Mouse (Mus musculus): ENCODE data around the gene Palld. TPM values are rescaled to one million over a fixed set of nuclear protein-coding genes. Genes with fewer than 3 reads are reported as not detected.

Gene Palld
- polyA plus RNA-seq, 1 experiment from 2014 or later: 17.3 TPM

- H3K4me1 ChIP-seq (replicated peaks; ENCODE audit: control insufficient read depth, insufficient read depth, low read length): no peaks in the 10 kb centered on the region
- DNase-seq (ENCODE audit: low spot score): no peak
Measured at GRCm38 (mm10) chr8:61572697-61573096, 329.8 kb downstream of the Palld start.

GRCm38 (mm10) chr8:61570637-61571036 lies 331.9 kb downstream of the Palld start:
- Histone ChIP-seq H3K4me1 (replicated peaks; ENCODE audit: control insufficient read depth, insufficient read depth, low read length) (no peaks in the 10 kb centered on the region), H3K27ac (no peak overlapping the region), H3K9ac (no peak overlapping the region), H3K36me3 (replicated peaks; ENCODE audit: control insufficient read depth, insufficient read depth) (no peaks in the 10 kb centered on the region), H3K9me3 (ENCODE audit: control insufficient read depth, low read length) (no peaks in the 10 kb centered on the region), H3K4me2 (replicated peaks) (no peak overlapping the region), H3K4me3 (replicated peaks; ENCODE audit: low read length) (no peak overlapping the region), H3K27me3 (ENCODE audit: control insufficient read depth, insufficient read depth, low read length) (no peaks in the 10 kb centered on the region)
- no peak for ATAC-seq (ENCODE audit: low FRiP score)
- WGBS: 95% methylated on average over 2 of the region's 2 CpGs
- DNase-seq (ENCODE audit: low spot score): no peak

More at GRCm38 (mm10) chr8:61572697-61573096, 329.8 kb downstream of the Palld start:
- H3K27ac ChIP-seq: no peak overlapping the region
- no peak overlapping the region for H3K4me2 ChIP-seq (replicated peaks)
- no peak overlapping the region for H3K9ac ChIP-seq
- H3K27me3 ChIP-seq (ENCODE audit: control insufficient read depth, insufficient read depth, low read length): no peaks in the 10 kb centered on the region
- ATAC-seq (ENCODE audit: low FRiP score): no peak
- no peak overlapping the region for H3K4me3 ChIP-seq (replicated peaks; ENCODE audit: low read length)
- WGBS: 93% methylated on average over 6 of the region's 6 CpGs
- H3K9me3 ChIP-seq (ENCODE audit: control insufficient read depth, low read length): no peaks in the 10 kb centered on the region
- no peaks in the 10 kb centered on the region for H3K36me3 ChIP-seq (replicated peaks; ENCODE audit: control insufficient read depth, insufficient read depth)

GRCm38 (mm10) chr8:61569721-61570120 lies 332.8 kb downstream of the Palld start:
- Histone ChIP-seq H3K36me3 (replicated peaks; ENCODE audit: control insufficient read depth, insufficient read depth) (no peaks in the 10 kb centered on the region), H3K27me3 (ENCODE audit: control insufficient read depth, insufficient read depth, low read length) (no peaks in the 10 kb centered on the region), H3K4me1 (replicated peaks; ENCODE audit: control insufficient read depth, insufficient read depth, low read length) (no peaks in the 10 kb centered on the region), H3K9me3 (ENCODE audit: control insufficient read depth, low read length) (no peaks in the 10 kb centered on the region), H3K9ac (no peak overlapping the region), H3K27ac (no peak overlapping the region), H3K4me2 (replicated peaks) (no peak overlapping the region), H3K4me3 (replicated peaks; ENCODE audit: low read length) (no peak overlapping the region)
- ATAC-seq (ENCODE audit: low FRiP score): no peak
- DNase-seq (ENCODE audit: low spot score): no peak
- WGBS: 61% methylated on average over 4 of the region's 4 CpGs

GRCm38 (mm10) chr8:61569211-61569610 lies 333.3 kb downstream of the Palld start:
- no peak overlapping the region for H3K9ac ChIP-seq
- H3K27ac ChIP-seq: no peak overlapping the region
- H3K36me3 ChIP-seq (replicated peaks; ENCODE audit: control insufficient read depth, insufficient read depth): no peaks in the 10 kb centered on the region
- H3K9me3 ChIP-seq (ENCODE audit: control insufficient read depth, low read length): no peaks in the 10 kb centered on the region
- H3K4me2 ChIP-seq (replicated peaks): no peak overlapping the region
- H3K4me1 ChIP-seq (replicated peaks; ENCODE audit: control insufficient read depth, insufficient read depth, low read length): no peaks in the 10 kb centered on the region
- ATAC-seq (ENCODE audit: low FRiP score) (no peak), DNase-seq (ENCODE audit: low spot score) (no peak)
- no peak overlapping the region for H3K4me3 ChIP-seq (replicated peaks; ENCODE audit: low read length)
- H3K27me3 ChIP-seq (ENCODE audit: control insufficient read depth, insufficient read depth, low read length): no peaks in the 10 kb centered on the region

- H3K9ac ChIP-seq: no peak overlapping the region
- H3K4me1 ChIP-seq (replicated peaks; ENCODE audit: control insufficient read depth, insufficient read depth, low read length): no peaks in the 10 kb centered on the region
- no peak overlapping the region for H3K4me2 ChIP-seq (replicated peaks)
- no peak overlapping the region for H3K27ac ChIP-seq
- WGBS: 76% methylated on average over 4 of the region's 4 CpGs
- ATAC-seq (ENCODE audit: low FRiP score) (no peak), DNase-seq (ENCODE audit: low spot score) (no peak)
- H3K36me3 ChIP-seq (replicated peaks; ENCODE audit: control insufficient read depth, insufficient read depth): no peaks in the 10 kb centered on the region
- H3K9me3 ChIP-seq (ENCODE audit: control insufficient read depth, low read length): no peaks in the 10 kb centered on the region
- H3K4me3 ChIP-seq (replicated peaks; ENCODE audit: low read length): no peak overlapping the region
- H3K27me3 ChIP-seq (ENCODE audit: control insufficient read depth, insufficient read depth, low read length): no peaks in the 10 kb centered on the region
Measured at GRCm38 (mm10) chr8:61563378-61563777, 339.1 kb downstream of the Palld start.

- WGBS: 87% methylated on average over 4 of the region's 4 CpGs
- Histone ChIP-seq H3K4me2 (replicated peaks) (no peak overlapping the region), H3K9me3 (ENCODE audit: control insufficient read depth, low read length) (no peaks in the 10 kb centered on the region), H3K36me3 (replicated peaks; ENCODE audit: control insufficient read depth, insufficient read depth) (no peaks in the 10 kb centered on the region), H3K4me1 (replicated peaks; ENCODE audit: control insufficient read depth, insufficient read depth, low read length) (no peaks in the 10 kb centered on the region), H3K27me3 (ENCODE audit: control insufficient read depth, insufficient read depth, low read length) (no peaks in the 10 kb centered on the region), H3K4me3 (replicated peaks; ENCODE audit: low read length) (no peak overlapping the region), H3K27ac (no peak overlapping the region), H3K9ac (no peak overlapping the region)
- DNase-seq (ENCODE audit: low spot score) (no peak), ATAC-seq (ENCODE audit: low FRiP score) (no peak)
Measured at GRCm38 (mm10) chr8:61562626-61563025, 339.9 kb downstream of the Palld start.

GRCm38 (mm10) chr8:61561220-61561619 lies 341.3 kb downstream of the Palld start:
- H3K27me3 ChIP-seq (ENCODE audit: control insufficient read depth, insufficient read depth, low read length): no peaks in the 10 kb centered on the region
- H3K9ac ChIP-seq: no peak overlapping the region
- H3K9me3 ChIP-seq (ENCODE audit: control insufficient read depth, low read length): no peaks in the 10 kb centered on the region
- no peaks in the 10 kb centered on the region for H3K36me3 ChIP-seq (replicated peaks; ENCODE audit: control insufficient read depth, insufficient read depth)
- no peak for ATAC-seq (ENCODE audit: low FRiP score)
- H3K4me2 ChIP-seq (replicated peaks): no peak overlapping the region
- DNase-seq (ENCODE audit: low spot score): no peak
- H3K4me1 ChIP-seq (replicated peaks; ENCODE audit: control insufficient read depth, insufficient read depth, low read length): 0 out of 2 replicates have a peak, but pooled peaks cover under 1% of the 10 kb centered on the region
- no peak overlapping the region for H3K4me3 ChIP-seq (replicated peaks; ENCODE audit: low read length)
- WGBS: 97% methylated on average over 5 of the region's 5 CpGs
- H3K27ac ChIP-seq: no peak overlapping the region

- Histone ChIP-seq H3K27me3 (ENCODE audit: control insufficient read depth, insufficient read depth, low read length) (no peaks in the 10 kb centered on the region), H3K9me3 (ENCODE audit: control insufficient read depth, low read length) (no peaks in the 10 kb centered on the region), H3K27ac (no peak overlapping the region), H3K4me3 (replicated peaks; ENCODE audit: low read length) (no peak overlapping the region), H3K9ac (no peak overlapping the region), H3K4me2 (replicated peaks) (no peak overlapping the region), H3K36me3 (replicated peaks; ENCODE audit: control insufficient read depth, insufficient read depth) (no peaks in the 10 kb centered on the region), H3K4me1 (replicated peaks; ENCODE audit: control insufficient read depth, insufficient read depth, low read length) (0 out of 2 replicates have a peak, but pooled peaks cover 3% of the 10 kb centered on the region)
- ATAC-seq (ENCODE audit: low FRiP score) (no peak), DNase-seq (ENCODE audit: low spot score) (no peak)
- 92% methylated on average over 4 of the region's 4 CpGs for WGBS
Measured at GRCm38 (mm10) chr8:61559979-61560378, 342.5 kb downstream of the Palld start.

GRCm38 (mm10) chr8:61559450-61559849 lies 343.0 kb downstream of the Palld start:
- no peak overlapping the region for H3K4me3 ChIP-seq (replicated peaks; ENCODE audit: low read length)
- 81% methylated on average over 5 of the region's 5 CpGs for WGBS
- H3K4me1 ChIP-seq (replicated peaks; ENCODE audit: control insufficient read depth, insufficient read depth, low read length): 0 out of 2 replicates have a peak, but pooled peaks cover 3% of the 10 kb centered on the region
- H3K4me2 ChIP-seq (replicated peaks): no peak overlapping the region
- no peaks in the 10 kb centered on the region for H3K27me3 ChIP-seq (ENCODE audit: control insufficient read depth, insufficient read depth, low read length)
- DNase-seq (ENCODE audit: low spot score) (no peak), ATAC-seq (ENCODE audit: low FRiP score) (no peak)
- no peak overlapping the region for H3K9ac ChIP-seq
- no peaks in the 10 kb centered on the region for H3K36me3 ChIP-seq (replicated peaks; ENCODE audit: control insufficient read depth, insufficient read depth)
- no peaks in the 10 kb centered on the region for H3K9me3 ChIP-seq (ENCODE audit: control insufficient read depth, low read length)
- H3K27ac ChIP-seq: no peak overlapping the region
